Mouse (Mus musculus) intestine, embryonic 16.5 days (tissue): ENCODE measurements at regions not wholly inside any gene's neighbourhood (a gene's known extent, or its start where the extent isn't known, plus 50 kb on each side); places are given as distances from the start of the nearest gene placed in this dataset.
"Not testable (repeated sequence)": the region's sequence is repeated elsewhere in the genome, so short reads cannot be mapped to it uniquely, and the experiment has no call there.

Experiments
- ATAC-seq: fragments of 200-750 bp; cut with Nextera tagmentation; 2 replicates; pipeline ENCODE4 v1.8.0; 2017; ENCODE audit warnings: moderate TSS enrichment, moderate library complexity
- H3K27ac ChIP-seq: fragments of 300-500 bp; sonication (generic); 2 replicates; pipeline ENCODE4 v1.5.1; 2014; ENCODE audit warnings: mild to moderate bottlenecking, low read length
- H3K27me3 ChIP-seq: fragments of 300-500 bp; sonication (generic); replicated peaks from 2 replicates; pipeline ENCODE4 v1.6.1; 2014; ENCODE audit warnings: low read length, control low read depth, mixed read lengths; ENCODE audit not compliant: control insufficient read depth, insufficient read depth
- H3K36me3 ChIP-seq: fragments of 300-500 bp; sonication (generic); 2 replicates; pipeline ENCODE4 v1.6.1; 2014; ENCODE audit warnings: low read length, control low read depth; ENCODE audit not compliant: control insufficient read depth, insufficient read depth
- H3K4me1 ChIP-seq: fragments of 300-500 bp; sonication (generic); 2 replicates; pipeline ENCODE4 v1.6.1; 2014; ENCODE audit warnings: low read length, control low read depth, mixed read lengths; ENCODE audit not compliant: control insufficient read depth, insufficient read depth
- H3K4me2 ChIP-seq: fragments of 300-500 bp; sonication (generic); 2 replicates; pipeline ENCODE4 v1.6.1; 2014; ENCODE audit warnings: low read depth, low read length, control low read depth
- H3K4me3 ChIP-seq: fragments of 300-500 bp; sonication (generic); 2 replicates; pipeline ENCODE4 v1.5.1; 2014; ENCODE audit warnings: mild to moderate bottlenecking, low read length
- H3K9ac ChIP-seq: fragments of 300-500 bp; sonication (generic); 2 replicates; pipeline ENCODE4 v1.6.1; 2014; ENCODE audit warnings: low read depth, low read length
- H3K9me3 ChIP-seq: fragments of 300-500 bp; sonication (generic); 2 replicates; pipeline ENCODE4 v1.6.1; 2016; ENCODE audit warnings: low read length, control low read depth; ENCODE audit not compliant: control insufficient read depth
- WGBS: fragments of 180-500 bp; shearing (Covaris S2); extraction: QIAGEN DNeasy Blood & Tissue Kit; methylation state at CpG from one replicate; pipeline ENCODE4 v1.1.7; 2014; 5-methylcytosine and 5-hydroxymethylcytosine counted together

DNA sequence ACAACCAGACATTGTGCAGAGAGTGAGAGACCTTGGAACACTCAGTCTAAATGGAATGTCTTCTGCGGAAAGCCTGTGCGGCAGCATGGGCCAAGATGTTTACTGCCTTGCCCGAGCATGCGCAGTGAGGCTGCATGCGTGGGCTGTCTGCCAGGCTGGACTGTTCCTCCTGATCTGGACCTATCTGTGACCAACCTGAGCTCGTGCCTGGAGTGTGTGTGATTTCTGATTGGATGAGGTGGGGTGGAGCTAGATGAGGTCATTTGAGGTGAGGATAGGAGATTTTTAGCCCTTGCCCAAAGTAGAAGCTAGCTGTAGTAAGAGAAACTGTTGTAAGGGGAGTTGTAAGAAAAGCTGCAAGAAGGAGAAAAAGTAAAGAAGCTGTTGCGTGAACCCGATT lies 121.2 kb downstream of the Rps12 start:
- H3K4me2 ChIP-seq, H3K4me3 ChIP-seq, H3K27ac ChIP-seq, H3K9me3 ChIP-seq, ATAC-seq, H3K27me3 ChIP-seq, H3K36me3 ChIP-seq, H3K4me1 ChIP-seq, H3K9ac ChIP-seq: not testable (repeated sequence)
- WGBS, result 80% methylated on average over 8 of the region's 8 CpGs

- 83% methylated on average over 4 of the region's 4 CpGs for WGBS
- H3K4me1 ChIP-seq, result no peaks in the 10 kb centered on the region
- no peaks in the 10 kb centered on the region for H3K9me3 ChIP-seq
- H3K36me3 ChIP-seq, result no peaks in the 10 kb centered on the region
- no peaks in the 10 kb centered on the region for H3K27me3 ChIP-seq
- H3K4me2 ChIP-seq, result no peak overlapping the region
- H3K4me3 ChIP-seq, result no peak overlapping the region
- no peak overlapping the region for H3K27ac ChIP-seq
- ATAC-seq, result no peak
- H3K9ac ChIP-seq, result no peak overlapping the region
Observed at GRCm38 (mm10) chr10:23626201-23626600, 160.9 kb downstream of the Rps12 start.

- Histone ChIP-seq H3K27ac (no peak overlapping the region), H3K36me3 (no peaks in the 10 kb centered on the region), H3K4me2 (no peak overlapping the region), H3K4me1 (no peaks in the 10 kb centered on the region), H3K9me3 (no peaks in the 10 kb centered on the region), H3K27me3 (no peaks in the 10 kb centered on the region), H3K9ac (no peak overlapping the region), H3K4me3 (no peak overlapping the region)
- WGBS, result 88% methylated on average over 2 of the region's 2 CpGs
- no peak for ATAC-seq
Observed at GRCm38 (mm10) chr10:23612030-23612429, 175.0 kb downstream of the Rps12 start.

DNA sequence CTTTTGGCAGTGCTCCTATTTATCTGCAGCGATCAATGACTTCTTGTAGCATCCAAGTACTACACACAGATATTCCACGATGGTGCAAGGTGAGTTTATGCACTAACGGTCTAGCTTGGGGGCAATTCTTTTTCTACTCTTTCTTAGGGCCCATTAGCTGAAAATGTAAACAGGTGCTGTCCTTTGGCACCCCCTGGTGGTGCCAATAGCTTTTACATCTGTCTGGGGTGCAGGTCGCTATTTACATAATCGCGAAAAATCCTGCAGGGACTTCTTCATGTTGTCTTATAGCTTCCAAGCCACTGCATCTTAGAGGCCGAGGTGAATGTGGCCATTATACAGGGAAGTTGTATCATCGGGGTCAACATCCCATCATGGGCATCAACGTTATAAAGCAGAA lies 175.9 kb downstream of the Rps12 start:
- Histone ChIP-seq H3K27ac (no peak overlapping the region), H3K27me3 (no peaks in the 10 kb centered on the region), H3K4me3 (no peak overlapping the region), H3K4me1 (no peaks in the 10 kb centered on the region), H3K4me2 (no peak overlapping the region), H3K9ac (no peak overlapping the region), H3K9me3 (no peaks in the 10 kb centered on the region), H3K36me3 (no peaks in the 10 kb centered on the region)
- no peak for ATAC-seq
- WGBS, result 43% methylated on average over 9 of the region's 9 CpGs

GRCm38 (mm10) chr10:23610485-23610884 lies 176.6 kb downstream of the Rps12 start:
- no peaks in the 10 kb centered on the region for H3K9me3 ChIP-seq
- no peak overlapping the region for H3K4me2 ChIP-seq
- no peak for ATAC-seq
- H3K4me3 ChIP-seq, result no peak overlapping the region
- no peaks in the 10 kb centered on the region for H3K27me3 ChIP-seq
- H3K9ac ChIP-seq, result no peak overlapping the region
- no peak overlapping the region for H3K27ac ChIP-seq
- no peaks in the 10 kb centered on the region for H3K36me3 ChIP-seq
- no peaks in the 10 kb centered on the region for H3K4me1 ChIP-seq
- 71% methylated on average over 6 of the region's 6 CpGs for WGBS

DNA sequence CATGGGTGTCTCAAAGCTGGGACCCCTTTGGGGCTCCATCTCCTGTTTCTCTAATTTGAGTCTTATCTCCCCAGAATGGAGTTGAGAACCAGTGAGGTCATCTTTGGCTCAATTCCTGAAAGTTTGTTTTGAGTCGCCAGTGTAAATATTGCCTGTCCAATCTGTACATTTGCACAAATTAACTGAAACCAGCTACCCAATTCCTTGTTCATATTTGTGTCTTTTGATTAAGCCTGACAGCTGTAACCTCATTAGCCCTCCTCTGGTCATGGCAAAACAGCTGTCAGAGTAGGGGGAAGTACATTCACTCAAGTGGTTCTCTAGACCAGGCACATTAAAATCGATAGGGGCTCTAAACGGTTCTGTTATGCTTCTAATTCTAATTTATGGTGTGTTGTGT lies 177.0 kb downstream of the Rps12 start:
- H3K4me3 ChIP-seq, result no peak overlapping the region
- no peaks in the 10 kb centered on the region for H3K4me1 ChIP-seq
- H3K27me3 ChIP-seq, result no peaks in the 10 kb centered on the region
- H3K9ac ChIP-seq, result no peak overlapping the region
- 53% methylated on average over 3 of the region's 3 CpGs for WGBS
- ATAC-seq, result no peak; the same call in 1 of the 2 replicates
- H3K9me3 ChIP-seq, result no peaks in the 10 kb centered on the region
- no peak overlapping the region for H3K27ac ChIP-seq
- H3K4me2 ChIP-seq, result no peak overlapping the region
- no peaks in the 10 kb centered on the region for H3K36me3 ChIP-seq

DNA sequence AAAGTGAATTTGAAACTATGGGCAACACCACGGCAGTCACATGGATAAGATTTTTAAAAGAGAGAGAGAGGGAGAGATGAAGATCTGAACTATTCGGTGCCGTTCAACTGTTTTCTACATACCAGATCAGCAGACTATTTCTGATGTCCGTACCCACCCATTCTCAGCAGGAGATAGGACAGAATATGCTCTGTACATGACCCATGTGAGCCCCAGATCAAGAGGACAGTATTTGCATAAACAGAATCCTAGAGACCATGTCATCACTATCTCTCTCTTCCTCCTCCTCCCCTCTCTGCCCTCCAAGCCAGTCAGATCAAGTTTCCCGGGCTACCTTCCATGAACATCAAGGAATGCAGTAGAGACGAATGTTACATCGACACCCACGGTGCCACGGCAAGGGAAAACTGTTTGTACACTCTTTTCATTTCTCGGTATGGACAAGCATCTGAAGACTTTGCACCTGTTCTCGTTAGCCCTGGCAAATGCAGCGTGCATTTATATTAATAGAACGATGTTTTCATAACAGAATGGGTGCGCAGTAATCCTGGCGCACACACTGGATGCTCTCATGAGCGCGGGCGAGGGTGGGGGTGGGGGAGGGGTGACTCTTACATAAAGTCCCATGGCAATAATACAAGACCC lies 177.7 kb downstream of the Rps12 start:
- no peaks in the 10 kb centered on the region for H3K36me3 ChIP-seq
- no peaks in the 10 kb centered on the region for H3K27me3 ChIP-seq
- ATAC-seq, result no peak
- no peak overlapping the region for H3K9ac ChIP-seq
- no peaks in the 10 kb centered on the region for H3K9me3 ChIP-seq
- H3K4me2 ChIP-seq, result no peak overlapping the region
- no peak overlapping the region for H3K27ac ChIP-seq
- no peak overlapping the region for H3K4me3 ChIP-seq
- 79% methylated on average over 18 of the region's 18 CpGs for WGBS
- no peaks in the 10 kb centered on the region for H3K4me1 ChIP-seq

DNA sequence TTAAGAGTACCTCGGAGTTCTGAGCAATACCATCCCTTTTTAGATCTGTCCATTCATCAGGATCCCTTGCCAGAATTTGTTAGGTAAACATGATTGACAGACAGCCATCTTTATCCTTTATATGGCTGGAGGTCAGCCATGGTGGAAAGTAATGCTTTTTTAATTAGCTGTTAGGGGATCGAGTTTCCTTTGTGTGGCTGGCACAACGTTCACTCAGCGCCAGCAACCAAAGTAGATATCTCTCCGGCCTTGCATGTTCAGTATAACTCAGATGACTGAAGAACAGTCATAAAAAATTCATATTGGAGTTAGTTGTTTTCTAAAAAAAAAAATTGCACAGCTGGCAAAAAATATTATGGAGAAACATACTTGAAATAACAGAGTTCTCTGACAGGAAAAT lies 186.4 kb downstream of the Rps12 start:
- Histone ChIP-seq H3K4me2 (no peak overlapping the region), H3K4me1 (no peaks in the 10 kb centered on the region), H3K27ac (no peak overlapping the region), H3K9ac (no peak overlapping the region), H3K4me3 (no peak overlapping the region), H3K36me3 (no peaks in the 10 kb centered on the region), H3K9me3 (no peaks in the 10 kb centered on the region), H3K27me3 (no peaks in the 10 kb centered on the region)
- WGBS, result 55% methylated on average over 5 of the region's 5 CpGs
- no peak for ATAC-seq

DNA sequence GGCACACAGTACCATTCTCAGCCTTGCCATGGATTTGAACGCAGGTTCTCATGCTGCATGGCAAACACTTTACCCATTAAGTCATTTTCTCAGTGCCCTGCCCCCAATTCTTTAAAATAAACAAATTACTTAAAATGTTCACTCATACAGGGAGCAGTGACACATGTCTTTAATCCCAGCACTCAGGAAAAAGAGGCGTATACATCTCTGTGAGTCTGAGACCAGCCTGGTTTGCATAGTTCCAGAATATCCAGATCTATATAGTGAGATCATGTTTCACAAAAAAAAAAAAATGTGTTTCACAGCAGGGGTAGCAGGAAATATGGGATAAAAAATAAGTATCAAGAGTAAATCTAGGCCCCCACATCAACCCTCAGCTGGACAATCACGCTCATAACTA lies 191.5 kb downstream of the Rps12 start:
- WGBS, result 72% methylated on average over 3 of the region's 3 CpGs

DNA sequence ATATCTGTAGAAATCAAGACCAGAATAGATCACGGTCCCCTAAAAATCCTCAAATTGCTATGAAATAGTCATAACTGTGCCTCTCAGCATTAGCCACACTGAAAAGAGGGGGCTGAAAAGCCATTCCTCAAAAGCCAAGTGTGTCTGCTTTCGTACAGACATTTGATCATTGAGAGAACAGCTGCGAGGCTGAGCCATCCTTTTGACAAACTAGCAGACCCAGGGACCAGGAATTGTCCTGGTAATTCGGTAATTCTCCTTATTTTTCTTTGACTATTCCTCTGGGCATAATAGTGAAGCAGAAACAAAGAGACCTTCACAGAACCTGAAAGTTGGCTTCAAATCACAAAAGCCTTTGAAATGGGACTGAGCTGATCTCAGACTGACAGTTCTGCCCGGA lies 206.8 kb downstream of the Rps12 start:
- no peak for ATAC-seq
- WGBS, result 68% methylated on average over 5 of the region's 5 CpGs
- Histone ChIP-seq H3K9me3 (no peaks in the 10 kb centered on the region), H3K36me3 (no peaks in the 10 kb centered on the region), H3K27ac (no peak overlapping the region), H3K4me3 (no peak overlapping the region), H3K4me2 (no peak overlapping the region), H3K27me3 (no peaks in the 10 kb centered on the region), H3K9ac (no peak overlapping the region), H3K4me1 (no peaks in the 10 kb centered on the region)

More for the DNA sequence above, 191.5 kb downstream of the Rps12 start:
- no peaks in the 10 kb centered on the region for H3K4me1 ChIP-seq
- H3K4me2 ChIP-seq, result no peak overlapping the region
- H3K4me3 ChIP-seq, result no peak overlapping the region
- H3K9me3 ChIP-seq, result no peaks in the 10 kb centered on the region
- H3K9ac ChIP-seq, result no peak overlapping the region
- no peaks in the 10 kb centered on the region for H3K27me3 ChIP-seq
- ATAC-seq, result no peak
- no peak overlapping the region for H3K27ac ChIP-seq
- no peaks in the 10 kb centered on the region for H3K36me3 ChIP-seq
